Mouse (Mus musculus) heart, postnatal 14 days (tissue): ENCODE measurements around the gene Trhr2. TPM values are rescaled to one million over a fixed set of nuclear protein-coding genes. Genes with fewer than 3 reads are reported as not detected.

ENCODE experiments used
- DNase-seq, 2 experiments: peaks; one replicate each; pipeline ENCODE4 v3.0.0; 2021 to 2022
- intact Hi-C: fragments of 180-260 bp; cut with DNase I; formaldehyde crosslinking; loops from one replicate; pipeline ENCODE4 v1.15.1; 2025
- total RNA-seq, 2 experiments: library from RNA; stranded (reverse); gene quantifications; 2 replicates each; pipeline ENCODE4 v1.2.3; 2021

Trhr2 gene
- total RNA-seq, 2 experiments from 2014 or later, result not detected

DNA sequence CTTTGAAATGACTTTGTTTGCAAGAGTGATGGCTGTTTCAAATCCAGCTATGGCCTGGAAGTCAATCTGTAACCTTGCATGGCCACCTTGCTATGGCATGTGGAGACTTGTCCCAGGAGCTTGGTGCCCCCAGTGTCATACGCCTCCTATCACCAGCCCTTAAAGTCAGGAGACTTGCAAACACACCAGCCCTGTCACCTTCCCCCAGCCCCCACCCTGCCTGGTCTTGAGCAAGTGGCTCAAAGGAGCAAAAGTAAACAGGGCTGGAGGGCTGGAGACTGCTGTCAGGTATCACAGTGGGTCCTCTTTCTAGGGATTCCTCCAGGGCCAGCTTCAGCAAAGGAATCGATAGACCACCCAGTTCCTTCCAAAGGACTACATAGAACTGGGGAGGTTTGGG, 49.4 kb downstream of the Trhr2 start:
- intact Hi-C loops, result no loop called here
- no peak for DNase-seq

DNA sequence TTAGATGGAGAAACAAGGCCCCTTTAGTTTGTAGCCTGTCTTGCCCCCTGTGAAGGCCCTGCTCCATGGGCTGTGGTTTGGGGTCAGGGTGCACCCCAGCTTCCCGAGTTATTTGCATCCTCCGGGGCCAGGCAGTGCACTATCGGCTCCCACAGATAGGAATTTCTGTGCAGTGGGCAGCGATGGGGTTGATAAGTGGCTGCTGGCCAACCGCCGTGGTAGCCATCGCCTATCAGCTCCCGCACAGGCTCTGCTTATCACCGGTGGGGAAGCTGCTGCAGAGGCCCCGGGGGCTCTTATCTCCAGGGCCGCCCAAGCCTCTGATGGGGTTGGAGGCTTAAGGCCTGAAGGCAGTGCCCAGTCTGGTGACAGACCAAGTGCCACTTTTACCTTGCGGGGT, 51.3 kb downstream of the Trhr2 start:
- DNase-seq, result no peak
- intact Hi-C loops, result no loop called here

DNA sequence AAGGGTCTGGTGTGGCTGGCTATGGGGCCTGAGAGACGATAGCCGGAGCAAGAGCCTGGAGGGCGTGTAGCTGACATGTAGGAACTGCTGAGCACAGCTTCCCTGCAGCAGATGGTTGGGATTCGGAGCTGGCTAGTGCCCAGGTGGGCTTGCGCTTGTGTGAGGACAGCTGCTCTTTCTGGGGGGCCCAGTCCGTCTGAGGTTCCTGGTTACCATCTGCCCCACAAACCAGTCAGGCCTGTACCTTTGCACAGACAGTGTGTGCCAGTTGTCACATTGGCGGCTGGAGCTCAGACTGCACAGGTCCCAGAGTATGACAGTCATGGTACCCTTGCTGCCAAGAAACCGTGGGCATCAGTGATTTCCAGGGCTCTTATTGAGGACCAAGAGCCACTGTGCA, 52.7 kb downstream of the Trhr2 start:
- DNase-seq, result no peak
- intact Hi-C loops, result no loop called here

Other genes starting within 250 kb of the Trhr2 start
- 10 to 100 TPM; 25.5 to 26.9 TPM for gene Zfpm1, start 78.6 kb downstream of the Trhr2 start, total RNA-seq
- 10 to 100 TPM; 22.4 to 22.8 TPM for gene Zc3h18, start 15.9 kb upstream of the Trhr2 start, total RNA-seq
- gene Il17c, start 61.3 kb upstream of the Trhr2 start, total RNA-seq, result not detected
- 10 to 100 TPM; 43.8 to 47.4 TPM for gene Cyba, start 72.2 kb upstream of the Trhr2 start, total RNA-seq
- gene Mvd, start 82.7 kb upstream of the Trhr2 start, total RNA-seq, result 1 to 10 TPM; 4.7 to 5.0 TPM
- 1 to 10 TPM; 1.1 to 1.6 TPM for gene Snai3, start 100.0 kb upstream of the Trhr2 start, total RNA-seq
- gene Rnf166, start 115.3 kb upstream of the Trhr2 start, total RNA-seq, result 10 to 100 TPM; 28.7 to 28.9 TPM
- 10 to 100 TPM; 10.8 TPM for gene Ctu2, start 115.4 kb upstream of the Trhr2 start, total RNA-seq
- gene Piezo1, start 190.6 kb upstream of the Trhr2 start, total RNA-seq, result 10 to 100 TPM; 27.2 to 30.2 TPM
- 1 to 10 TPM; 3.6 to 4.6 TPM for gene Cdt1, start 207.3 kb upstream of the Trhr2 start, total RNA-seq
- 10 to 100 TPM; 32.7 to 34.5 TPM for gene Aprt, start 216.2 kb upstream of the Trhr2 start, total RNA-seq